Mouse (Mus musculus) liver, embryonic 13.5 days (tissue): ENCODE data around the gene Rad9b. TPM values are rescaled to one million over a fixed set of nuclear protein-coding genes. Genes with fewer than 3 reads are reported as not detected.
A peak's percentile ranks its signal among the peaks of the same experiment; 100 is the strongest.

Experiments used
- ATAC-seq: fragments of 200-750 bp; cut with Nextera tagmentation; 2 replicates; pipeline ENCODE4 v1.8.0; 2017; ENCODE audit warnings: low read depth, mild to moderate bottlenecking, moderate number of reproducible peaks, moderate library complexity
- DNase-seq: peaks from one replicate; pipeline ENCODE4 v3.0.0; 2022
- H3K27ac ChIP-seq: fragments of 300-500 bp; sonication (generic); 2 replicates; pipeline ENCODE4 v1.5.1; 2015; ENCODE audit warnings: moderate library complexity, mild to moderate bottlenecking, inconsistent platforms
- H3K27me3 ChIP-seq: fragments of 300-500 bp; sonication (generic); 2 replicates; pipeline ENCODE4 v1.6.1; 2015; ENCODE audit warnings: mild to moderate bottlenecking, inconsistent platforms
- H3K36me3 ChIP-seq: fragments of 300-500 bp; sonication (generic); 2 replicates; pipeline ENCODE4 v1.6.1; 2015; ENCODE audit warnings: mild to moderate bottlenecking, inconsistent platforms
- H3K4me1 ChIP-seq: fragments of 300-500 bp; sonication (generic); replicated peaks from 2 replicates; pipeline ENCODE4 v1.6.1; 2015; ENCODE audit warnings: inconsistent platforms
- H3K4me2 ChIP-seq: fragments of 300-500 bp; sonication (generic); 2 replicates; pipeline ENCODE4 v1.6.1; 2015; ENCODE audit warnings: inconsistent platforms, mild to moderate bottlenecking, moderate library complexity
- H3K4me3 ChIP-seq: fragments of 300-500 bp; sonication (generic); replicated peaks from 2 replicates; pipeline ENCODE4 v1.5.1; 2015; ENCODE audit warnings: mild to moderate bottlenecking, inconsistent platforms
- H3K9ac ChIP-seq: fragments of 300-500 bp; sonication (generic); 2 replicates; pipeline ENCODE4 v1.6.1; 2015; ENCODE audit warnings: mild to moderate bottlenecking, inconsistent platforms
- H3K9me3 ChIP-seq: fragments of 300-500 bp; sonication (generic); replicated peaks from 2 replicates; pipeline ENCODE4 v1.6.1; 2016; ENCODE audit warnings: inconsistent platforms
- WGBS: fragments of 180-500 bp; shearing (Covaris S2); methylation state at CpG from one replicate; pipeline ENCODE4 v1.1.7; 2015; ENCODE audit not compliant: insufficient replicate concordance; 5-methylcytosine and 5-hydroxymethylcytosine counted together
- polyA plus RNA-seq: library from polyadenylated mRNA; unstranded; fragments of >200 nt; fragmentation: Nextera tagmentation; extraction: Ambion mirVana; gene quantifications from 2 replicates; pipeline ENCODE4 v1.2.1, GENCODE M21; 2015

The Rad9b gene
- polyA plus RNA-seq, 1 experiment from 2014 or later: 2.8 TPM

- DNase-seq (peak; percentile 89), ATAC-seq (peak; percentile 85)
- Histone ChIP-seq H3K9me3 (no peaks in the 10 kb centered on the region), H3K27me3 (no peaks in the 10 kb centered on the region), H3K9ac (peak within 1 kb of the TSS; percentile 93), H3K4me1 (peaks cover 21% of the 10 kb centered on the region), H3K4me3 (peak within 1 kb of the TSS; percentile 91), H3K36me3 (peaks cover 13% of the 10 kb centered on the region), H3K27ac (peak within 1 kb of the TSS; percentile 74), H3K4me2 (peak within 1 kb of the TSS; percentile 73)
- under 1% methylated on average over 39 of the region's 39 CpGs for WGBS
These were observed 37.8 kb upstream of the Rad9b start, which contains the start of gene Arpc3 for GRCm38 (mm10) chr5:122391786-122392180. Gene Arpc3, plus strand, starts transcription at chr5:122391878.

- H3K36me3 ChIP-seq: peaks cover 9% of the 10 kb centered on the region
- peaks cover 21% of the 10 kb centered on the region for H3K4me1 ChIP-seq
- H3K4me3 ChIP-seq: peak overlapping the region; percentile 91; the same call in 1 of the 2 replicates
- ATAC-seq: no peak
- peak overlapping the region; percentile 29; the same call in 1 of the 2 replicates for H3K9ac ChIP-seq
- no peak for DNase-seq
- no peak overlapping the region for H3K27ac ChIP-seq
- WGBS: 47% methylated on average over 16 of the region's 16 CpGs
- no peaks in the 10 kb centered on the region for H3K9me3 ChIP-seq
- peak overlapping the region; percentile 73 for H3K4me2 ChIP-seq
- no peaks in the 10 kb centered on the region for H3K27me3 ChIP-seq
These were observed 37.2 kb upstream of the Rad9b start for GRCm38 (mm10) chr5:122391178-122391785.

- Histone ChIP-seq H3K27me3 (no peaks in the 10 kb centered on the region), H3K36me3 (peaks cover 9% of the 10 kb centered on the region), H3K4me2 (no peak overlapping the region), H3K4me1 (peaks cover 21% of the 10 kb centered on the region), H3K9me3 (no peaks in the 10 kb centered on the region), H3K27ac (no peak overlapping the region), H3K4me3 (no peak overlapping the region), H3K9ac (no peak overlapping the region)
- DNase-seq: no peak
- no peak for ATAC-seq
These were observed 36.6 kb upstream of the Rad9b start for GRCm38 (mm10) chr5:122390671-122391070.

GRCm38 (mm10) chr5:122390006-122390405 lies 36.0 kb upstream of the Rad9b start:
- WGBS: 81% methylated on average over 5 of the region's 5 CpGs
- Histone ChIP-seq H3K4me1 (peaks cover 21% of the 10 kb centered on the region), H3K36me3 (peaks cover 8% of the 10 kb centered on the region), H3K4me2 (no peak overlapping the region), H3K9me3 (no peaks in the 10 kb centered on the region), H3K4me3 (no peak overlapping the region), H3K9ac (no peak overlapping the region), H3K27me3 (no peaks in the 10 kb centered on the region), H3K27ac (no peak overlapping the region)
- no peak for DNase-seq
- ATAC-seq: no peak

- Histone ChIP-seq H3K36me3 (peaks cover 63% of the 10 kb centered on the region), H3K4me1 (no peaks in the 10 kb centered on the region), H3K4me2 (no peak overlapping the region), H3K27ac (no peak overlapping the region), H3K4me3 (no peak overlapping the region), H3K9me3 (no peaks in the 10 kb centered on the region), H3K27me3 (no peaks in the 10 kb centered on the region), H3K9ac (no peak overlapping the region)
- DNase-seq (peak; percentile 57), ATAC-seq (peak; percentile 76)
- 52% methylated on average over 11 of the region's 11 CpGs for WGBS
These were observed 25.5 kb upstream of the Rad9b start for GRCm38 (mm10) chr5:122379374-122380155.

GRCm38 (mm10) chr5:122378171-122378570 lies 24.1 kb upstream of the Rad9b start:
- no peak overlapping the region for H3K27ac ChIP-seq
- DNase-seq (no peak), ATAC-seq (no peak)
- 89% methylated on average over 12 of the region's 12 CpGs for WGBS
- no peak overlapping the region for H3K9ac ChIP-seq
- H3K4me3 ChIP-seq: no peak overlapping the region
- H3K36me3 ChIP-seq: peaks cover 71% of the 10 kb centered on the region
- H3K27me3 ChIP-seq: no peaks in the 10 kb centered on the region
- peaks cover 10% of the 10 kb centered on the region for H3K4me1 ChIP-seq
- no peak overlapping the region for H3K4me2 ChIP-seq
- H3K9me3 ChIP-seq: no peaks in the 10 kb centered on the region

GRCm38 (mm10) chr5:122377101-122377833 lies 23.2 kb upstream of the Rad9b start:
- no peak for ATAC-seq
- H3K4me2 ChIP-seq: no peak overlapping the region
- H3K36me3 ChIP-seq: peaks cover 65% of the 10 kb centered on the region
- DNase-seq: no peak
- WGBS: 77% methylated on average over 4 of the region's 4 CpGs
- H3K4me3 ChIP-seq: no peak overlapping the region
- peaks cover 13% of the 10 kb centered on the region for H3K4me1 ChIP-seq
- no peak overlapping the region for H3K9ac ChIP-seq
- no peaks in the 10 kb centered on the region for H3K27me3 ChIP-seq
- H3K9me3 ChIP-seq: no peaks in the 10 kb centered on the region
- no peak overlapping the region for H3K27ac ChIP-seq

GRCm38 (mm10) chr5:122372878-122373277 lies 18.8 kb upstream of the Rad9b start:
- Histone ChIP-seq H3K36me3 (peaks cover 45% of the 10 kb centered on the region), H3K27me3 (no peaks in the 10 kb centered on the region), H3K27ac (peak overlapping the region; percentile 97), H3K4me2 (peak overlapping the region; percentile 90), H3K4me1 (peaks cover 30% of the 10 kb centered on the region), H3K9ac (peak overlapping the region; percentile 92), H3K9me3 (no peaks in the 10 kb centered on the region), H3K4me3 (peak overlapping the region; percentile 78)
- DNase-seq (no peak), ATAC-seq (no peak)
- WGBS: 3% methylated on average over 5 of the region's 5 CpGs

GRCm38 (mm10) chr5:122372192-122372769 lies 18.2 kb upstream of the Rad9b start, which contains the start of gene Fam216a:
Gene Fam216a, minus strand, starts transcription at chr5:122372364.
- ATAC-seq (peak; percentile 94), DNase-seq (peak; percentile 99)
- Histone ChIP-seq H3K27ac (peak within 1 kb of the TSS; percentile 97), H3K4me1 (peaks cover 30% of the 10 kb centered on the region), H3K9me3 (no peaks in the 10 kb centered on the region), H3K4me2 (peak within 1 kb of the TSS; percentile 90), H3K4me3 (peak within 1 kb of the TSS; percentile 78), H3K9ac (peak within 1 kb of the TSS; percentile 92), H3K36me3 (peaks cover 51% of the 10 kb centered on the region), H3K27me3 (no peaks in the 10 kb centered on the region)
- under 1% methylated on average over 53 of the region's 53 CpGs for WGBS

- ATAC-seq (peak; percentile 53), DNase-seq (no peak)
- H3K9me3 ChIP-seq: no peaks in the 10 kb centered on the region
- H3K4me3 ChIP-seq: peak within 1 kb of the TSS; percentile 78
- no peaks in the 10 kb centered on the region for H3K27me3 ChIP-seq
- H3K4me2 ChIP-seq: peak within 1 kb of the TSS; percentile 90
- H3K27ac ChIP-seq: peak within 1 kb of the TSS; percentile 97
- H3K36me3 ChIP-seq: peaks cover 52% of the 10 kb centered on the region
- H3K9ac ChIP-seq: peak within 1 kb of the TSS; percentile 92
- 2% methylated on average over 43 of the region's 46 CpGs for WGBS
- H3K4me1 ChIP-seq: peaks cover 30% of the 10 kb centered on the region
These were observed 17.7 kb upstream of the Rad9b start, which contains the start of gene Gpn3 for GRCm38 (mm10) chr5:122371591-122372191. Gene Gpn3, plus strand, starts transcription at chr5:122371876.
